Mouse (Mus musculus) olfactory bulb, adult 2 months (tissue): ENCODE data around the gene Creb3.

Source experiments
- CTCF ChIP-seq: fragments of 200-500 bp; IDR thresholded peaks from 2 replicates; pipeline ENCODE4 v1.5.1; 2012; ENCODE audit warnings: low read depth, mild to moderate bottlenecking, low read length, moderate library complexity; ENCODE audit not compliant: insufficient read depth
- POLR2A ChIP-seq: fragments of 200-500 bp; IDR thresholded peaks from 2 replicates; pipeline ENCODE4 v1.6.1; 2012; ENCODE audit warnings: mild to moderate bottlenecking, low read depth, low read length, moderate library complexity; ENCODE audit not compliant: insufficient read depth

GRCm38 (mm10) chr4:43571395-43572045 is 9.4 kb downstream of the Creb3 start:
- TF ChIP-seq CTCF (no peak), POLR2A (no peak)
